Mouse (Mus musculus) neural tube, embryonic 13.5 days (tissue): ENCODE measurements at regions not wholly inside any gene's neighbourhood (a gene's known extent, or its start where the extent isn't known, plus 50 kb on each side); places are given as distances from the start of the nearest gene placed in this dataset.

Experiments used
- ATAC-seq: fragments of 200-750 bp; cut with Nextera tagmentation; 2 replicates; pipeline ENCODE4 v1.8.0; 2017; ENCODE audit warnings: low read depth, mild to moderate bottlenecking, moderate TSS enrichment, moderate library complexity
- H3K27ac ChIP-seq: fragments of 300-500 bp; sonication (generic); replicated peaks from 2 replicates; pipeline ENCODE4 v1.5.1; 2015; ENCODE audit warnings: moderate library complexity, mild to moderate bottlenecking, inconsistent platforms
- H3K27me3 ChIP-seq: fragments of 300-500 bp; sonication (generic); 2 replicates; pipeline ENCODE4 v1.6.1; 2015; ENCODE audit warnings: mild to moderate bottlenecking, inconsistent platforms
- H3K36me3 ChIP-seq: fragments of 300-500 bp; sonication (generic); 2 replicates; pipeline ENCODE4 v1.6.1; 2015; ENCODE audit warnings: mild to moderate bottlenecking, inconsistent platforms
- H3K4me1 ChIP-seq: fragments of 300-500 bp; sonication (generic); replicated peaks from 2 replicates; pipeline ENCODE4 v1.6.1; 2015; ENCODE audit warnings: inconsistent platforms
- H3K4me2 ChIP-seq: fragments of 300-500 bp; sonication (generic); 2 replicates; pipeline ENCODE4 v1.6.1; 2015; ENCODE audit warnings: inconsistent platforms, mild to moderate bottlenecking, moderate library complexity
- H3K4me3 ChIP-seq: fragments of 300-500 bp; sonication (generic); 2 replicates; pipeline ENCODE4 v1.5.1; 2015; ENCODE audit warnings: mild to moderate bottlenecking, inconsistent platforms
- H3K9ac ChIP-seq: fragments of 300-500 bp; sonication (generic); 2 replicates; pipeline ENCODE4 v1.6.1; 2015; ENCODE audit warnings: moderate library complexity, mild to moderate bottlenecking, inconsistent platforms
- H3K9me3 ChIP-seq: fragments of 300-500 bp; sonication (generic); 2 replicates; pipeline ENCODE4 v1.6.1; 2016; ENCODE audit warnings: inconsistent platforms
- WGBS: fragments of 180-500 bp; shearing (Covaris S2); methylation state at CpG from one replicate; pipeline ENCODE4 v1.1.7; 2015; 5-methylcytosine and 5-hydroxymethylcytosine counted together

DNA sequence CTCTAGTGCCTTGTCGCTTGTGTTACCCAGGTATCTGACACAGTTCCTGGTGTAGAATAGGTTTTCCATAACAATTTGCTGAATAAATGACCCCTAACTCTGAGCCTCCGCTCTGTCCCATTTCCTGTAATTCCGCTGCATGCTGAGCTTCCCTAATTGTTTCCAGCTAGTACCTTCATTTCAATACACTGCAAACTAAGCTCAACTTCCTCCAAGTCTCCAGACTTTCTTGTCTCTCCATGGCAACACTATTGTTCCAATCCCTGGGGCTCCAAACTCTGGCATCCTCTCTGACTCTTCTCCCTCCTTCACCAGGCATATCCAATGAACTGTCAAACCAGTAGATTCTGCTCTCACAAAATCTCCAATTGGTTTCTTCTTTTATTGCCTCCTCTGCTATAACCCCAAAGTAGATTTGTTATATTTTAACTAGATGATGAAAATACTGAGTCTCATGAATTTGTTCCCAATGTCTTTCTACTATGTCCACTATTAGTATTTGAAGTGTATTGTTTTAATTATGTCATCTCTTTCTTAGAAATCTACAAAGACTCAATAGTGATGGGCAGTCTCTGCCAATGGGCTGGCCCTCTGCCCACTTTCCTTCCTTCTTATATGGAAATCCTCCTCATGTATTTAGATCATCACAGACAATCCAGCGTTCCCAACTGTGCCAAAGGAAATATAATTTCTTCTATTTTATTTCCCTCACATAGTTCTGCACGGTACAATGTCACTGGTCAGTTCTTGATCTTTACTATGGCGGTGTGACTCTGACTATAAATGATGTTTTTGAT, 620.8 kb downstream of the Sqor start:
- no peak overlapping the region for H3K27ac ChIP-seq
- H3K4me1 ChIP-seq = 0 out of 2 replicates have a peak, but pooled peaks cover 3% of the 10 kb centered on the region
- no peak overlapping the region for H3K4me2 ChIP-seq
- WGBS = 67% methylated on average over 6 of the region's 6 CpGs
- peak; percentile 53; the same call in 1 of the 2 replicates for ATAC-seq
- no peaks in the 10 kb centered on the region for H3K9me3 ChIP-seq
- no peaks in the 10 kb centered on the region for H3K36me3 ChIP-seq
- H3K4me3 ChIP-seq = no peak overlapping the region
- H3K9ac ChIP-seq = no peak overlapping the region
- no peaks in the 10 kb centered on the region for H3K27me3 ChIP-seq

DNA sequence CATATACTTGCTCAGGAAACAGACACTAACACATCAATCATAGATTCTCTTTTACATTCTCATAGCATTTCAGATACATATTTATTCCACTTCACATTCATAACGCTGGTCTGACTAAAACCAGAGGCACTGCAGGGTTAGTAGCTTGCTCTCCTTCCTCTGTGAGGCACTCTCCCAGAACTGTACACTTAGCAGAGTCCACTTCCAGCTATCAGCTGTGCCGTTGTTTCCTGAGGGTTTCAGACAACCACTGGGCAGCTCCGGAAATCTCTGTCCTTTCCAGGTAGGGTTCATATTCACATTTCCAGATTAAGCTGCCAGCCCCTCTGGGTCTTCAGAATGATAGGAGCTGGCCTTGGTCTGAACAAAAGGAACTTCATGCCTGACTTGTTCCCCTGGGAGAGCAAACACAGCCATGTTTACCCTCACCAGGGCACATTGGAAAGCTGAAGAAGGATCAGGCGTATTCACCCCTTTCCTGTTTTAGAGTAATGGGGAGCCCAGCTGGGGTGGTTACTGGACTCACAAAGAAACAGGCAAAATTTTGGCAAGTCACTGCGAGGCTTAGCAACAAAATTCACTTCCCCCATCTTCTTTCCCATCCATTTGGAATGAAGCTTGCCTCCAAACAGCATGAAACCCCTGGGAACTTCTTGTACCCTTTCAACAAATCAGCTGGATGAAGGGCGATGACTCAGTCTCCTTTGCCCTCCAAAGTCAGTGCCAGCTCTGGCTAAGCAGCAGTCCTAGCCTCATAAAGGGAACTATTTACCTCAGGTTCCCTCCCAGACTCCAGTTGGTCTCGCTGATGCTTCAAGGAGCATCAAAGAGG, 622.0 kb downstream of the Sqor start:
- Histone ChIP-seq H3K27me3 (no peaks in the 10 kb centered on the region), H3K4me3 (no peak overlapping the region), H3K4me2 (no peak overlapping the region), H3K36me3 (no peaks in the 10 kb centered on the region), H3K27ac (0 out of 2 replicates have a peak overlapping the region, but pooled peaks have one; percentile 9), H3K9me3 (no peaks in the 10 kb centered on the region), H3K4me1 (0 out of 2 replicates have a peak, but pooled peaks cover 3% of the 10 kb centered on the region), H3K9ac (no peak overlapping the region)
- 74% methylated on average over 7 of the region's 7 CpGs for WGBS
- ATAC-seq = peak; percentile 47

DNA sequence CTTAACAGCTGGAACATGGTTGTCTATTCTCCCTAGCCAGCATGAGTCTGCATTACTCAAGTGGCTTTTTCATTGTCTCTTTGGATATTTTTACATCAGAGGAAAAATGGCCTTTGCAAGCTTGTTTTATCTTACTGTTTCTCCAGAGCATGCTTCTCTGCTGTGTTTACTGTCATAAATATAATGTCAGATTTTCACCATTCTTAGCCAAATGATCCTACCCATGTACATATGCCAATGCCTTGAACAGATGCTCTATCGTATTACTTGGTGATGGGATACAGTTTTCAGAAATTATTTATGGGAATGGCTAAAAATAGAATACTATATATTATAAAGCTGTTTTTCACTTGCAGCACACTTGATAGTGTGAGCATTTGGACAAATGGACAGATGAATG, 625.9 kb downstream of the Sqor start:
- Histone ChIP-seq H3K4me1 (0 out of 2 replicates have a peak, but pooled peaks cover 2% of the 10 kb centered on the region), H3K4me3 (no peak overlapping the region), H3K4me2 (no peak overlapping the region), H3K27me3 (no peaks in the 10 kb centered on the region), H3K9me3 (no peaks in the 10 kb centered on the region), H3K36me3 (no peaks in the 10 kb centered on the region), H3K27ac (no peak overlapping the region), H3K9ac (no peak overlapping the region)
- WGBS = 83% methylated on average over 1 of the region's 1 CpGs
- no peak for ATAC-seq

DNA sequence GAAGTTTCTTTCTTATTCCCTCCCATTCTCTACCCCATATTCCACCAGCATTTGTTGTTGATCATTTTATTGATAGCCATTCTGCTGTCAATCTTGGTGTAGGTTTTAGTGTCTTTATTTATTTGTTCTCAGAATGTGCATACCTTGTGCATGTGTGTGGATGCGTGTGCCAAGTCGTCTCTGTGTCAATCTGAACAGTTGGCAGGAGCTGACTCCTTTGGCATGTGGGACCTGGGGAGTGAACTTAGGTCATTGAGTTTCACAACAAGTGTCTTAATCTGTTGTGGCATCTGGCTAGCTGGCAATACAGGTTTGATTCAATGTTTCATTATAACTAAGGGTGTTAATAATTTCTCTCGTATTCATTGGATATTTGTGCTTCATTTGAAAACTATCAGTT, 629.3 kb downstream of the Sqor start:
- Histone ChIP-seq H3K4me2 (no peak overlapping the region), H3K27ac (no peak overlapping the region), H3K4me1 (no peaks in the 10 kb centered on the region), H3K36me3 (no peaks in the 10 kb centered on the region), H3K9me3 (no peaks in the 10 kb centered on the region), H3K9ac (no peak overlapping the region), H3K27me3 (no peaks in the 10 kb centered on the region), H3K4me3 (no peak overlapping the region)
- WGBS = 96% methylated on average over 3 of the region's 3 CpGs
- ATAC-seq = no peak

DNA sequence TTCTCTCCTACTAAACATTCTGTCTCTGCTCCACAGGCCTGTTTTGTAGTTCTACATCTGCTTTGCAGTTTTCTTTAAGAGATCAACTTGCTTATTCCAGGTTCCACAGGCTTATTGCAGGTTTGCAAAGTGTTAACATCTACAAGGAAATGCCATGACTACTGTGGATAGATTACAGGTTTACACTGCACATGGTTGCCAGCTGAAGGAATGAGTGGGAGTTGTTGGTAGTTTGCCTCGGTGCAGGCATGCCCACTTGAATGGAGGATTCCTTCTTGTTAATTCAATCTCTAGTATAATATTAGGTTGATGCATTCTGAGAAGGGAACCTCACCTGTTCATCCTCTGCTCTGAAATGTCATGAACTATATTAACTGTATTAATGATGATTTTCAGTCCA, 632.5 kb downstream of the Sqor start:
- Histone ChIP-seq H3K27me3 (no peaks in the 10 kb centered on the region), H3K4me1 (no peaks in the 10 kb centered on the region), H3K36me3 (no peaks in the 10 kb centered on the region), H3K4me2 (no peak overlapping the region), H3K9me3 (no peaks in the 10 kb centered on the region), H3K9ac (no peak overlapping the region), H3K4me3 (no peak overlapping the region), H3K27ac (no peak overlapping the region)
- ATAC-seq = no peak
- WGBS = 95% methylated on average over 1 of the region's 1 CpGs

DNA sequence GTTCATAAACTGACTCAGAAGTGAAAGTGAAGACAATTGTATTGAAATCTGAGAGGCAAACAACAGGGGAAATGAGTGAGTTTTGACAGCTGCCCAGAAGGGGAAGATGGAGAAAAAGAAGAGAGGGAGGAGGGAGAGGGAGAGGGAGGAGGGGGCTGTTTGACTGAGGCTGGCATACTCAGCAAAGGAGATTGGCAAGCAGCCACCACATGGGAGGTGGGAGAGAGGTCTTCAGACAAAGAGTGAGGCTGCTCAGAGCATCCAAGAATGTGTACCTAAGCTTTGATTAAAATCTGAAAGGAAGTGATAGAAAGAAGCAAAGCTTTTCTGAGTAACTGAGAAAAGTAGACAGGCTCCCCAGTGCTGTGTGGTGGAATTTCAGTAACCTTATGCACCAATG, 636.0 kb downstream of the Sqor start:
- peak; percentile 71; the same call in 1 of the 2 replicates for ATAC-seq
- H3K4me1 ChIP-seq = no peaks in the 10 kb centered on the region
- H3K27me3 ChIP-seq = no peaks in the 10 kb centered on the region
- no peak overlapping the region for H3K4me3 ChIP-seq
- no peak overlapping the region for H3K9ac ChIP-seq
- no peak overlapping the region for H3K27ac ChIP-seq
- no peaks in the 10 kb centered on the region for H3K9me3 ChIP-seq
- no peaks in the 10 kb centered on the region for H3K36me3 ChIP-seq
- H3K4me2 ChIP-seq = no peak overlapping the region

DNA sequence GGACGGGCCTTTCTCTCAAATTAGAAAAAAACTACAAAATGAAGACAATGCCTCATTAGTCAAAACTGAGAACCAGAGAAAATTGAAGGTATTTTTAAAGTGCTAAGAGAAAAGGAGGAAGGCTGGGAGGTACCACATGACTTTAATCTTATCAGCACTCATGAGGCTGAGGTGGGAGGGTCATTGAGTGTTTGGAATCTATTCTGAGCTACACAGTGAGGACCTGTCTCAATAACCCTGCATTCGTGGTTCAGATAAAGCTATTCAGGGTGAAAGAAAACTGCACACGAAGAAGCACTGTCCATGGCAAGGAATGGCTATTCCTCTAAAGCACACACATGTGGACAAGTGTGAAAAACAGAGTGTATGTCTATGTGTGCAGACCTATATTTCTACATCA, 644.0 kb downstream of the Sqor start:
- H3K4me2 ChIP-seq = no peak overlapping the region
- ATAC-seq = no peak
- 81% methylated on average over 3 of the region's 3 CpGs for WGBS
- H3K4me1 ChIP-seq = no peaks in the 10 kb centered on the region
- no peaks in the 10 kb centered on the region for H3K27me3 ChIP-seq
- no peak overlapping the region for H3K9ac ChIP-seq
- no peaks in the 10 kb centered on the region for H3K36me3 ChIP-seq
- no peak overlapping the region for H3K4me3 ChIP-seq
- no peaks in the 10 kb centered on the region for H3K9me3 ChIP-seq
- no peak overlapping the region for H3K27ac ChIP-seq

DNA sequence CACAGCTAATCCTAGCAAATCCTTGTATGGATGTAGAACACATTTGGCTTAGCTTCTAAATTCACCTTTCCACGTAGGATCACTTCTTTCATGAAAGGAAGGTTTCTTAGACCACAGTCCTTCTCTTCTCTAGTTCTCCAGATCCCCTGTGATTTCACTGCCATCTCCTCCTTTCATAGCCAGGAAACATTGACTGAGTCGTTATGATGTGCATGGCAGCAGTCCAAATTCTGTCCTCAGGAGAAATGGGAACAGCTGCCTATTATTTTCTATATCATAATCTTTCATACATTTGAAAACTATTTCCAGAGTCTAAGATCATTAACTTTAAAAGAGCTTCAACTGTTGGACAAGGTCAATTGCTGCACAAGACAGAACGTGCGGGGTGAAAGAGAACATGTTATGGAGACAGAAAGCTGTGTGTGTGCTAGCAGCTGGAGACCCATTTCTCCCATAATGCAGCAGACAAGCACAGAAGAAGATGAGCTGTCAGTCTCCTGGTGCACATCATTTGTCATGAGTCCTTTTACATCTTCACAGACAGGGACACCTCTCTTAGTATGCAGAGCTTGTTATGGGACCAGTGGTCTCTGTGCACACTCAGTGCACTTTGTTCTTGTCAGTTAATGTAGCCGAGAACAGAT, 631.6 kb upstream of the Sema6d start:
- 53% methylated on average over 5 of the region's 5 CpGs for WGBS
- H3K36me3 ChIP-seq = no peaks in the 10 kb centered on the region
- peak; percentile 53 for ATAC-seq
- H3K27ac ChIP-seq = peak overlapping the region; percentile 54
- H3K4me1 ChIP-seq = 0 out of 2 replicates have a peak, but pooled peaks cover 7% of the 10 kb centered on the region
- no peak overlapping the region for H3K4me2 ChIP-seq
- no peak overlapping the region for H3K4me3 ChIP-seq
- H3K9ac ChIP-seq = no peak overlapping the region
- no peaks in the 10 kb centered on the region for H3K27me3 ChIP-seq
- H3K9me3 ChIP-seq = no peaks in the 10 kb centered on the region

DNA sequence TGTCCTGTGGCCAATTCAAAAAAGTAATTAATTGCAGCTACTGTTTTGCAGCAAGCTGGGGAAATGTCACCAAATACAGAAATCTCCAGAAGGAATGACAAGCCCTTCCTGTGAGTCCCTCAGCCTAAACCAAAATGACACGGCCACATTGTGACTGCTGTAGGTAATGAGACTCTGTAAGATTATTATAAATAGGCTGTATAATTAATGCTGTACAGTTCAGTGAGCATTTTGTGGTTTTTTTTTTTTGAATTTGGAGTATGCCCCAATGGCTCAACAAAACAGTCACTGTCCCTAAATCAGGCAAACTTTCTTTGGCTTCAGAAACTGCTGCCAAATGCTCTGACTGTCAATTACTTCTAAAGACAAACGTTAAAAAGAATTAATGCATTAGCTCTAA, 615.9 kb upstream of the Sema6d start:
- Histone ChIP-seq H3K4me1 (no peaks in the 10 kb centered on the region), H3K9me3 (no peaks in the 10 kb centered on the region), H3K4me3 (no peak overlapping the region), H3K4me2 (no peak overlapping the region), H3K36me3 (no peaks in the 10 kb centered on the region), H3K27me3 (no peaks in the 10 kb centered on the region), H3K27ac (no peak overlapping the region), H3K9ac (no peak overlapping the region)
- 51% methylated on average over 2 of the region's 2 CpGs for WGBS
- no peak for ATAC-seq

DNA sequence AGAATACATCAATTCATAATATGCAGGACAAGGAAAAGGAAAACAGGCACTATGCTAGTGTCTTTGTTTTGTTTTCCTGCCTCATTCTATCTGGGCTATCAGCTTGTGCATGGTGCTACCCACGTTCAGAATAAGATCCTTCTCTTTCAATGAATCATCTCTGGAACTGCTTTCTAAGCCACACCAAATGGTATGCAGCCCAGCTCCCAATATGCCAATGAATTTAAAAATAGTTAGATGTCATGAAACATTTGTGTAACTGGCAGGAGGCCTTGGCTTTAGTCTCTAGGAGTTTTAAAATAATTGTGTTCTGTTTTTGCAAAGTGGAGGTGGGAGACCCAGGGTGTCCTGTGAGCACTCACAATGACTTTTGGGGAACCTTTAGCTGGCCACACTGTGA, 603.1 kb upstream of the Sema6d start:
- H3K9me3 ChIP-seq = no peaks in the 10 kb centered on the region
- H3K4me1 ChIP-seq = no peaks in the 10 kb centered on the region
- ATAC-seq = no peak
- no peak overlapping the region for H3K9ac ChIP-seq
- H3K27me3 ChIP-seq = no peaks in the 10 kb centered on the region
- H3K27ac ChIP-seq = no peak overlapping the region
- H3K4me2 ChIP-seq = no peak overlapping the region
- 50% methylated on average over 1 of the region's 1 CpGs for WGBS
- no peak overlapping the region for H3K4me3 ChIP-seq
- no peaks in the 10 kb centered on the region for H3K36me3 ChIP-seq

DNA sequence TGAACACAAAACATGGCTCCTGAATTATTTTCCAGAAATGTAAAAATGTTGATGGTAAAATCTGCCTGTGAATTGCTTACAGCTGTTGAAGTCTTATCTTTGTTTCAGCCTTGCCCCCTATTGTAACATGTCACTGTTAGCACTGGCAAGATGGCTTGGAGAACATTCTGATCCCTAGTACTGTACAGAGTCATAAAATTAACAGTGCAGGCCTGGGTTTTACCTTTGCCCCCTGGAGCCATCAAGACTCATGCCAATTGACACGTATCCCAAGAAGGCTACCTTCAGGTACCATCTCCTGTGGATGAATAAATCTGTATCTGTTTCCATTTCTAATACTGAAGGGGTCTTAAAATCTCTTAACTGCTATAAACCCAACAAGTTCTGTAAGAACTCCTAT, 583.6 kb upstream of the Sema6d start:
- WGBS = 85% methylated on average over 1 of the region's 1 CpGs
- H3K4me3 ChIP-seq = no peak overlapping the region

DNA sequence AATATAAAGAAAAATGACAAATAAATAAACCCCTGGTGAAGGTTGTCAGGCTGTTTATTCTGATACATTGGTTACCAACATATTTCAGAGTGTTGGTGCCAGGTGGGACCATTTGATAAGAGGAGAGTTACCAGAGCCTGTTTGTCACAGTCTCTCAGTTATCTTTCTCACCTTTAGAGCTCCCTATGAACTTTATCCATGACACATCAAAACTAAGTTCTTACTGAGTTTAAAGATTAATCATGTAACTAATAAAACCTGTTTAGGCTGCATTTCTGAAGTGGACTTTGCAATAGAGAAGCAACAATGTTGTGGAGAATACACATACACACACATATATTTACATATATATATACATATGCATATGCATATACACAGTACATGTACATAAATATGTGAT, 582.7 kb upstream of the Sema6d start:
- no peak overlapping the region for H3K9ac ChIP-seq
- H3K36me3 ChIP-seq = no peaks in the 10 kb centered on the region
- H3K27ac ChIP-seq = no peak overlapping the region
- H3K27me3 ChIP-seq = no peaks in the 10 kb centered on the region
- no peaks in the 10 kb centered on the region for H3K9me3 ChIP-seq
- no peak overlapping the region for H3K4me3 ChIP-seq
- no peak for ATAC-seq
- H3K4me2 ChIP-seq = no peak overlapping the region
- no peaks in the 10 kb centered on the region for H3K4me1 ChIP-seq

More for the DNA sequence above, 583.6 kb upstream of the Sema6d start:
- Histone ChIP-seq H3K9ac (no peak overlapping the region), H3K27ac (no peak overlapping the region), H3K36me3 (no peaks in the 10 kb centered on the region), H3K27me3 (no peaks in the 10 kb centered on the region), H3K4me2 (no peak overlapping the region), H3K9me3 (no peaks in the 10 kb centered on the region), H3K4me1 (no peaks in the 10 kb centered on the region)
- no peak for ATAC-seq
